Mouse (Mus musculus) olfactory bulb, adult 2 months (tissue): Measurements from ENCODE around the gene Plk5.

Experiments
- CTCF ChIP-seq: fragments of 200-500 bp; IDR thresholded peaks from 2 replicates; pipeline ENCODE4 v1.5.1; 2012; ENCODE audit warnings: low read depth, mild to moderate bottlenecking, low read length, moderate library complexity; ENCODE audit not compliant: insufficient read depth
- POLR2A ChIP-seq: fragments of 200-500 bp; IDR thresholded peaks from 2 replicates; pipeline ENCODE4 v1.6.1; 2012; ENCODE audit warnings: mild to moderate bottlenecking, low read depth, low read length, moderate library complexity; ENCODE audit not compliant: insufficient read depth

DNA sequence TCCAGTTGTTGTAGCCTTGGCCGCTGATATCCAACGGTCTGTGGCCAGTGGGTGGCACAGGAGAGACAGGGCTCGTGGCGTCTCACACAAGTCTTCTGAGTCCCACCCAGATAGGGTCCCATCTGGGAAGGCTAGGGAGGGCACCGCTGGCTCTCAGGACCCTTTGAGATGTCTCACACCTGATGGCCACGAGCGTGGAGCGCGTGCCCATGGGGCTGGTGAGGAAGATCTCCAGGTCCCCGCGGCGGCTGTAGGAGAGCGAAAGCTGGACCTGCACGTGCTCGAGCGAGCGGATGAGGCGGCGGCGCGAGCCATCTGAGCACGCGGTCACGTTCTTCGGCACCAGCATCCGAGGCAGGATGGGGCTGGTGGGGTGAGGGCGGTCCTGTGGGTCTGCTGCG lies 33.4 kb upstream of the Plk5 start:
- TF ChIP-seq POLR2A: no peak
- no peak for TF ChIP-seq CTCF
